Mouse (Mus musculus): ENCODE measurements around the gene Cldn7. TPM values are rescaled to one million over a fixed set of nuclear protein-coding genes. Genes with fewer than 3 reads are reported as not detected.
A peak's percentile ranks its signal among the peaks of the same experiment; 100 is the strongest.
"Not testable (repeated sequence)": the region's sequence is repeated elsewhere in the genome, so short reads cannot be mapped to it uniquely, and the experiment has no call there.

Cldn7 gene
- polyA plus RNA-seq, 1 experiment from 2014 or later = 86.4 TPM

- no peak for TF ChIP-seq CTCF (IDR thresholded peaks at IDR 0.05; ENCODE audit: low read depth)
- H3K4me1 ChIP-seq (ENCODE audit: insufficient read depth) = no peaks in the 10 kb centered on the region
- no peaks in the 10 kb centered on the region for H3K36me3 ChIP-seq (ENCODE audit: insufficient read depth)
- no peaks in the 10 kb centered on the region for H3K27me3 ChIP-seq (ENCODE audit: insufficient read depth, low read length)
- H3K4me3 ChIP-seq (ENCODE audit: low read depth, low read length) = no peak overlapping the region
- no peak for DNase-seq
- no peak overlapping the region for H3K9ac ChIP-seq
- H3K4me2 ChIP-seq = no peak overlapping the region
- no peaks in the 10 kb centered on the region for H3K9me3 ChIP-seq (ENCODE audit: low read depth, low read length)
- H3K27ac ChIP-seq (ENCODE audit: low read depth) = no peak overlapping the region
- WGBS = 92% methylated on average over 2 of the region's 2 CpGs
- ATAC-seq (ENCODE audit: insufficient read depth) = no peak
Measured at GRCm38 (mm10) chr11:69927501-69927900, 37.1 kb upstream of the Cldn7 start.

- Histone ChIP-seq H3K4me1 (ENCODE audit: insufficient read depth) (no peaks in the 10 kb centered on the region; the same call in 1 of the 2 replicates), H3K9me3 (ENCODE audit: low read depth, low read length) (no peaks in the 10 kb centered on the region), H3K27me3 (ENCODE audit: insufficient read depth, low read length) (peaks cover 1% of the 10 kb centered on the region; the same call in 1 of the 2 replicates), H3K4me3 (ENCODE audit: low read depth, low read length) (no peak overlapping the region), H3K9ac (no peak overlapping the region), H3K36me3 (ENCODE audit: insufficient read depth) (no peaks in the 10 kb centered on the region), H3K27ac (ENCODE audit: low read depth) (no peak overlapping the region), H3K4me2 (no peak overlapping the region)
- ATAC-seq (ENCODE audit: insufficient read depth) = no peak
- DNase-seq = no peak
- 19% methylated on average over 4 of the region's 4 CpGs for WGBS
- no peak for TF ChIP-seq CTCF (IDR thresholded peaks at IDR 0.05; ENCODE audit: low read depth)
Measured at GRCm38 (mm10) chr11:69929712-69930111, 34.9 kb upstream of the Cldn7 start.

- not testable (repeated sequence) for H3K27ac ChIP-seq (ENCODE audit: low read depth); H3K4me1 ChIP-seq (ENCODE audit: insufficient read depth); H3K9me3 ChIP-seq (ENCODE audit: low read depth, low read length); H3K4me2 ChIP-seq; ATAC-seq (ENCODE audit: insufficient read depth); DNase-seq; H3K27me3 ChIP-seq (ENCODE audit: insufficient read depth, low read length); H3K9ac ChIP-seq; H3K4me3 ChIP-seq (ENCODE audit: low read depth, low read length); H3K36me3 ChIP-seq (ENCODE audit: insufficient read depth)
- 83% methylated on average over 8 of the region's 8 CpGs for WGBS
Measured at GRCm38 (mm10) chr11:69930176-69930575, 34.4 kb upstream of the Cldn7 start.

GRCm38 (mm10) chr11:69930967-69931537, 33.5 kb upstream of the Cldn7 start:
- Histone ChIP-seq H3K4me2 (no peak overlapping the region), H3K27me3 (ENCODE audit: insufficient read depth, low read length) (peaks cover 15% of the 10 kb centered on the region), H3K9ac (no peak overlapping the region), H3K4me1 (ENCODE audit: insufficient read depth) (peaks cover 2% of the 10 kb centered on the region; the same call in 1 of the 2 replicates), H3K36me3 (ENCODE audit: insufficient read depth) (no peaks in the 10 kb centered on the region), H3K4me3 (ENCODE audit: low read depth, low read length) (no peak overlapping the region), H3K9me3 (ENCODE audit: low read depth, low read length) (no peaks in the 10 kb centered on the region), H3K27ac (ENCODE audit: low read depth) (no peak overlapping the region)
- TF ChIP-seq CTCF (IDR thresholded peaks at IDR 0.05; ENCODE audit: low read depth) = no peak
- no peak for ATAC-seq (ENCODE audit: insufficient read depth)
- WGBS = 67% methylated on average over 3 of the region's 3 CpGs
- no peak for DNase-seq

GRCm38 (mm10) chr11:69931769-69932168, 32.8 kb upstream of the Cldn7 start:
- H3K9ac ChIP-seq = no peak overlapping the region
- DNase-seq (no peak), ATAC-seq (ENCODE audit: insufficient read depth) (no peak)
- TF ChIP-seq CTCF (IDR thresholded peaks at IDR 0.05; ENCODE audit: low read depth) = no peak
- no peak overlapping the region for H3K4me2 ChIP-seq
- H3K9me3 ChIP-seq (ENCODE audit: low read depth, low read length) = no peaks in the 10 kb centered on the region
- H3K4me3 ChIP-seq (ENCODE audit: low read depth, low read length) = no peak overlapping the region
- peaks cover 6% of the 10 kb centered on the region; the same call in 1 of the 2 replicates for H3K4me1 ChIP-seq (ENCODE audit: insufficient read depth)
- H3K27me3 ChIP-seq (ENCODE audit: insufficient read depth, low read length) = peaks cover 20% of the 10 kb centered on the region
- WGBS = 64% methylated on average over 8 of the region's 8 CpGs
- no peaks in the 10 kb centered on the region for H3K36me3 ChIP-seq (ENCODE audit: insufficient read depth)
- H3K27ac ChIP-seq (ENCODE audit: low read depth) = no peak overlapping the region

- no peaks in the 10 kb centered on the region for H3K36me3 ChIP-seq (ENCODE audit: insufficient read depth)
- no peak for ATAC-seq (ENCODE audit: insufficient read depth)
- peaks cover 6% of the 10 kb centered on the region; the same call in 1 of the 2 replicates for H3K4me1 ChIP-seq (ENCODE audit: insufficient read depth)
- TF ChIP-seq CTCF (IDR thresholded peaks at IDR 0.05; ENCODE audit: low read depth) = peak; percentile 40
- H3K9me3 ChIP-seq (ENCODE audit: low read depth, low read length) = no peaks in the 10 kb centered on the region
- no peak overlapping the region for H3K27ac ChIP-seq (ENCODE audit: low read depth)
- WGBS = 39% methylated on average over 3 of the region's 3 CpGs
- no peak overlapping the region for H3K4me3 ChIP-seq (ENCODE audit: low read depth, low read length)
- H3K9ac ChIP-seq = no peak overlapping the region
- peaks cover 20% of the 10 kb centered on the region for H3K27me3 ChIP-seq (ENCODE audit: insufficient read depth, low read length)
- H3K4me2 ChIP-seq = no peak overlapping the region
- DNase-seq = no peak
Measured at GRCm38 (mm10) chr11:69932254-69932653, 32.3 kb upstream of the Cldn7 start.

GRCm38 (mm10) chr11:69933066-69933465, 31.5 kb upstream of the Cldn7 start:
- WGBS = 50% methylated on average over 4 of the region's 4 CpGs
- ATAC-seq (ENCODE audit: insufficient read depth) = no peak

More at GRCm38 (mm10) chr11:69933066-69933465, 31.5 kb upstream of the Cldn7 start:
- Histone ChIP-seq H3K27me3 (ENCODE audit: insufficient read depth, low read length) (peaks cover 23% of the 10 kb centered on the region), H3K4me3 (ENCODE audit: low read depth, low read length) (no peak overlapping the region), H3K9ac (no peak overlapping the region), H3K27ac (ENCODE audit: low read depth) (no peak overlapping the region), H3K9me3 (ENCODE audit: low read depth, low read length) (no peaks in the 10 kb centered on the region), H3K36me3 (ENCODE audit: insufficient read depth) (no peaks in the 10 kb centered on the region), H3K4me2 (no peak overlapping the region), H3K4me1 (ENCODE audit: insufficient read depth) (peaks cover 6% of the 10 kb centered on the region; the same call in 1 of the 2 replicates)
- no peak for TF ChIP-seq CTCF (IDR thresholded peaks at IDR 0.05; ENCODE audit: low read depth)
- DNase-seq = no peak
